Mouse (Mus musculus) G1E-ER4 (cell line): ENCODE data around the gene Pkd1l2. TPM values are rescaled to one million over a fixed set of nuclear protein-coding genes. Genes with fewer than 3 reads are reported as not detected.

Source experiments
- GATA1 ChIP-seq: IDR thresholded peaks from one replicate; pipeline ENCODE4 v1.8.0; 2012; ENCODE audit warnings: low read length, inconsistent platforms
- polyA plus RNA-seq: library from polyadenylated mRNA; stranded (reverse); fragments of >175 nt; gene quantifications from 2 replicates; pipeline ENCODE4 v1.2.3, GENCODE M21; 2012

Gene Pkd1l2
- polyA plus RNA-seq, 1 experiment = not detected

DNA sequence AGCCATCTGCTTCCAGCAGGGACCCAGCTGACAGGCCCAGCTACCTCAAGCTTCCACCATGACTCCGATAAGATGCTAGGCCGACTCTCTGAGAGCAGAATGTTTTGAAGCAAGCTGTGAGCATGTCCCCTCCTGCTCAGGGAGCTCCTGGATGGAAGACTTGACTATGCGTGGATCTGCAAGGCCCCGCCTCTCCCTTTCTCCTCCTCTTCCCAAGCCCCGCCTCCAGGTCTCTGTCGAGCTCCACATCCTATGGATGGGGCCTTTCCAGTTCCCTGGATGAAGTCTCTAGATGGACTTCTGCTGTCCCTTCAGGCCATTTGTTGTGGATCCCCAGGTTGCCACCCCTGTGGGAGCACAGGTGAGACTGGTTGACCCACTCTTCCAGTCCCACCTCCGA is 23.2 kb downstream of the Pkd1l2 start:
- no peak for TF ChIP-seq GATA1

DNA sequence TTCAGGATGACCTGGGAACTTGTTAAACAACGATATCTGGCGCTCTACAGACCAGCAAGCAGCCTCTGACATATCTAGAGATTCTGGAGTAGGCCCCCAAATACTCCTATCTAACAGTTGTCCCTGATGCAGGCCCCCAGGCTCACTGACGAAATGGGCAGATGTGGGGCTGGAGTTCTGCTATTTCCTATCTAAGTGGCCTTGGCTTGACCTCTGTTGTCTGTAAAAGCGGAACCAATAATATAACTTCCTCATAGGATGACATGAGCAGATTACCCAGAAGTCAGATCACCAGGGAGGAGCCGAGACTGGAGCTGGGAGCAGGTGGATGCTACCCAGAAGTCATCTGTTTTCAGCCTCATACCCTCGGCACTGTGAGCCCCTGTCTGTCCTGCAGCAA is 27.2 kb downstream of the Pkd1l2 start:
- no peak for TF ChIP-seq GATA1

DNA sequence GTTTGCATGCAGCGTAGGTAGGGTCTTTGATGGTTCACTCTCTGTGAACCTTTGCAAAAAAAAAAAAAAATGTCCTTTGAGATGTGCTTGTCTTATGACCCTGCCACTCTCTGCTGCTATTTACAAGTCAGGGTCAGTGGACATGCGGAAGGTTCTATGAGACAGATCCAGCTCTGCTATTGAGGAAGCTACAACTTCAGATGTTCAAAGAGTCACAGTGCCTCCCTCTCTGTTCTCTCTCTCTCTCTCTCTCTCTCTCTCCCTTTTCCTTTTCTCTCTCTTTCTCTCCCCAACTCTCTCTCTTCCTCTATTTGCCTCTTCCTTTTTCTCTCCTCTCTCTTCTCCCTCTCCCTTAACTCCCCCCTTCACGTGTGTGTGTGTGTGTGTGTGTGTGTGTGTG is 28.1 kb downstream of the Pkd1l2 start:
- TF ChIP-seq GATA1 = no peak

DNA sequence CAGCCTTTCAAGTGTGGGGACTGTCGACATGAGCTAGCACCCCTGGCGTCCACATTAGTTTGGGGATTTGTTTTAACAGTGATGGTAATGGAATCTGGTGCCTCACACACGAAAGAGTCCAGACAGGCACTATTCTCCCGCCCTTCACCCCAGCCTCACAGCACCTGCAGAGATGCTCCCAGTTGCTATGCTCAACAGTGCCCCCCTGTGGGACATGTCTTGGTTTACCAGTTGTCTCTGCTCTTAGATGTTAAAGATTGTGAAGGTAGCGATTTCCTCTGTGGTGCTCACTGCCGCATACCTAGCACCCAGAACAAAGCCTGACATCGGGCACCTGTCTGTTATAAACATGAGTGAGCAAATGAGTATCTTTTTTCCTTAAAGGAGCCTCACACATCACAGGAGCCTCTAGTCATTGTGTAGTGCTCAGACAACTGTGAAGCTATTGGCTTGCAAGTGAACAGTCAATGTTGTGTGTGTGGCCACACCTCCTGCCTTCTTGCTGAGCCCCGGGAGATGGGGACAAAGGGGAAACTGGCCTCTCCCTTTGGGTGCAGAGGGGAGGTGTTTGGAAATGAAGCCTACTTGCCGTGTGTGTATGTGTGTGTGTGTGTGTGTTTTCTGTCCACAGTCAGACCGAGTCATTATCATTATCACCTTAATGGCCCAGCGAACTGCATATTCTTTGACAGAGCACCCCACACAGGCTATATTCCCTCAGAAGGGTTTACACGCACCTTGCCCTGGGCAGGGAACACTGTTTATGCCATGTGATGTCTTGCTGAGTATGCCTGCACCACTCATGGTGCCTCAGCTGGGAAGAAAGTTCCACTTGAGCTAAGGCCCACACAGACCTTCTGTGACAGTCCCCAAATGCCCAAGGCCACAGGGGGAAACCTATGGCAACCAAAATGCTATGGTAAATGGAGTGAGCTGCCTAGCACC is 28.8 kb downstream of the Pkd1l2 start:
- no peak for TF ChIP-seq GATA1

DNA sequence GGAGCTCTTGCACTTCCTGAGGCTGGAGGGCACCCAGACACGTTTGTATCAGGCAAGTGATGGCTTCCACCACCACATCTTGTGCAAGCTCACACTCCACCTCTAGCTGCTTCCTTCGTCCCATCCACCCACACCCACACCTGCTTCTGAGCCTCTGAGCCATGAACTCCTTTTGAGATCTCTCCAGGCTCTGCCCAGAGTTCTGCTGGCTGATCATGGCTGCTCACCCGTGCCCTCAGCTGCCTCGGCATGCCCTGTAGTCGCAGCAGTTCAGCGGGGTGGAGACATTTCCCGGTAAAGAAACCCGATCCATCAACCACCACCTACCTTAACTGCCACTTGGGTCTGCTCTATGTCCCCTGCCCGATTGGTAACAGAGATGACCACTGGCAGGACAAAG is 30.9 kb downstream of the Pkd1l2 start:
- TF ChIP-seq GATA1 = no peak

DNA sequence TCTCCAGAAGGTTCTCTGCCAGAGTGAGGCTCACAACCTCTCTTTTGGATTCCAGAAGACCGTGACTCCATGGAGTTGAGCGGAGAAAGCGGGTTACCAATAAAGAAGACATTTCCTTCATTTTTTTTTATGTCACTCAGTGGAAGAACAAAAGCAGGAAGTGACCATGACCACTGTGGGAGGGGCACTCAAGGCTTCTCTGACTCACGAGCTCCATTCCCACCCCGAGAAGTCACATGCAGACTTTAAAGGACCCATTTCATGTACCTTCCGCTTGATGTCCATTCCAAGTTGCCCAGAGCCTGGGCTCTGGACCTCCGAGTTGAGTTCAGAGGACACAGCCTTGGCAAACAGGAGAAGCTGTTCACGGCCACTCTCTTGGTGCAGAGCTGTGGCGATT is 31.5 kb downstream of the Pkd1l2 start:
- no peak for TF ChIP-seq GATA1

DNA sequence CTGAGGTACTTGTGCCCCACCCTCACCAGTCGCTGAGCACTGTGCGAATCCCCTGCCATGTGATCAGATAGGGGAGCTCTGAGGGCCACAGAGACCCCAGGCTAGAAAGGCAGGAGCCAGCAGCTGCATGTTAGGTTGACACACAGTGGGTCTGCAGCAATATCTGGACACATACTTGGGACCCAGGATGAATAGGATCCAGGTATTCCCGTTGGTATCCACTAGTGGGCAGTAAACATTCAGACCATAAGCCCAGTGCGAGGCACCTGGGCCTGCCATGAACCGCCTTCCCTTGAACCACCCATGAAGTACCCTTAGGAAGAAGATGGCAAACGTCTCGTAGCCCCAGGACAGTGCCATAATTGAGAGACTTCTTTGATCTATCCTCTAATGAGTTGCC is 32.8 kb downstream of the Pkd1l2 start:
- no peak for TF ChIP-seq GATA1

DNA sequence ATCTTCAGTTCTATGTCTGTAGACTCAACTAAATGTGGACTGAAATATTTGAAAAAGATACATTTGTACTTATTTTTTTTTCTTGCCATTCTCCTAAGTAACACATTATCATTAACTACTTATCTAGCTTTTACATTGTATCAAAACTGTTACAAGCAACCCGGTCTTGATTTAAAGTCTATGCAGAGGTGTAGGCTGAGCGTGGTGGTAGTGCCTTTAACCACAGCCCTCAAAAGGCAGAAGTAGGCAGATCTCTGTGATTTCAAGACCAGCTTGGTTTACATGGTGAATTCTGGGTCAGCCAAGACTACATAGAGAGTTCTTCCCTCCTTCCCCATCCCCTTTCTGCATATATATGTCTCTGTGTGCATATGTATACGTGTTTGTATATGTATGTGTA is 38.7 kb downstream of the Pkd1l2 start:
- TF ChIP-seq GATA1 = no peak

DNA sequence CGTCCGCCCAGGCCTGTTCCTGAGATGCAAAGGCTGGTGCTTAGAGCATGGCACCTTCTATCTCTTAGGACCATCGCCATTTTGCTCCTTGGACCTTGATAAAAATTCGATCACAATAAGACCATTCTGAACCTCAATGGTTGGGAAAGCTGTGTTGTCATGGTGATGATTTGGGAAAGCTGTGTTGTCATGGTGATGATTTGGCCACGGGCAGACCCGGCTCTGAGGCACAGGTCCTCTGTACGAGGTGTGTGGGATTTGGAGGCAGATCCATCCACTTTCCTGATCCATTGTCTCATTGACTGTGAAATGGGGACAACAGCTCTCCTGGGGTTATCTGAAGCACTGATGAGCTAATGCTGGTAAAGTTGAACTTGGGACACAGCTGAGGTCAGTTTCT is 42.4 kb downstream of the Pkd1l2 start:
- no peak for TF ChIP-seq GATA1

DNA sequence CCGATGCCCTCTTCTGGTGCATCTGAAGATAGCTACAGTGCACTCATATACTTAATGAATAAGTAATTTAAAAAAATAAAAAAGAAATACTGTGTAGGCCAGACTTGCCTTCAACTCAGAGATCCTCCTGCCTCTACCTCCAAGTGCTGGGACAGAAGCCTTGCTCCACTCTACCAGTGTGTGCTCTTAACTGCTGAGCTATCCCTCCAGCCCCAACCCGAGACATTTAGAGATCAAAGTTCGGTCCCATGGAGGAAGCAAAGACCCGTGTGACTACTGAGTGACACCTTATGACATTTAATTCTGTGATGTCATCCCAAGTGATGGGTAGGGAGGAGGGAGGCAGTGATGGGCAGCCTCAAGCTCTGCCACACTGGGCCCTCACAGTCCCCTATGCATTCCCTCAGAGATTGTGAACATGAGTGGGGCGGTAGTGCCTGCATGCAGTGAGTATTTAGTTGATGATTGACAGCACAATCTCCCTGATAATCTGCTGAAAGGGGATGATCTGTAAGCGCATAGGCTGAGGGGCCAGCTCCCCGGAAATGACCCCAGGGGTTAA is 44.8 kb downstream of the Pkd1l2 start:
- no peak for TF ChIP-seq GATA1

DNA sequence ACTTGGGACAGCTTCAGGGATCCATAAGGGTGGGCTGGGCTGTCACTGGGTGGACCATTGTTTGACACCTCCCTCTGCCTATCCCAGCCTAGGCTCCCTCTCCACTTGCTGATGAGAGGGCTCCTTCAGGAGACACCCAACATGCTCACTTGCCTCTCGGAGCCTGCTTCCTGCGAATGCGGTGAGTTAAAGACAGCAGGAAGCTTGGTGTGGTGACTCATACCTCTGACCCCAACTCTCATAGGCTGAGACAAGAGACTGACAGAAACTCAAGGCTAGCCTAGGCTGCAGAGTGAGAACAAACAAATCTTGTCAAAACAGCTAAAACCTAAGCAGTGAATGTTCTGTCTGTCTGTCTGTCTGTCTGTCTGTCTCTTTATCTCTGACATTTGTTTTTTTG is 48.9 kb downstream of the Pkd1l2 start:
- no peak for TF ChIP-seq GATA1

DNA sequence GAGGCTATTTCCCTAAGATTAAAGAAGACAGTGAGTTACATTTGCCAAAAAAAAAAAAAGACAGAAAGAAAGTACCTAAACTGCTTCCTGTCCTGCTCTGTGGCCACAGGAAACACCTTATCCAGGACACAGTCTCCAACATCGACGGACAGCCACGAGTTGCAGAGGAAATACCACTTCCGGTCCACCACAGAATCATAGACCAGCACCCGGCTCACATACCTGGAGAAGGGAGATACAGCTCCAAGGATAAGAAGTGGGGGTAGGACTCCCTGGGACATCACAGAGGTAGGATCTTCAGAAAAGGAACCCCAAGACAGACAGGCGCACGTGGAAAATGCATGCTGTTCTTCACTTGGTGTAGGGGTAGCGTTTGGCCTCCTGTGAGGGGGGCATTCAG is 49.6 kb downstream of the Pkd1l2 start:
- no peak for TF ChIP-seq GATA1

DNA sequence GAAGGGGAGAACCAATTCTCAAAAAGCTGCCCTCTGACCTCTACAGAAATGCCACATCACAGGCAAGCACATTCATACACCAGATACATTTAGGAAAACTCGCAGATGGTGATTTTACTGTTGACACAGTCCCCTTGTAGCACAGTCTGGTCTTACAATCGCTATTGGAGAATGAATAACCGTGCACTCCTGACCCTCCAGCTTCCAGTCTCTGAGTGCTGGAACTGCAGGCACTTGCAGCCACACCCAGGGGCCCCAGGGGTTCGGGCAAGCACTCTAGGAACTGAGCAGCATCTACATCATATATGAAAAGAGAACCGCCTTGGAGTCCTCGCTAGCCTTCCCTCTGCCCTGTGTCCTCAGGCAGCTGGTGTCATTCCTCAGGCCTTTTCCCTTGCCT is 50.8 kb downstream of the Pkd1l2 start:
- no peak for TF ChIP-seq GATA1

DNA sequence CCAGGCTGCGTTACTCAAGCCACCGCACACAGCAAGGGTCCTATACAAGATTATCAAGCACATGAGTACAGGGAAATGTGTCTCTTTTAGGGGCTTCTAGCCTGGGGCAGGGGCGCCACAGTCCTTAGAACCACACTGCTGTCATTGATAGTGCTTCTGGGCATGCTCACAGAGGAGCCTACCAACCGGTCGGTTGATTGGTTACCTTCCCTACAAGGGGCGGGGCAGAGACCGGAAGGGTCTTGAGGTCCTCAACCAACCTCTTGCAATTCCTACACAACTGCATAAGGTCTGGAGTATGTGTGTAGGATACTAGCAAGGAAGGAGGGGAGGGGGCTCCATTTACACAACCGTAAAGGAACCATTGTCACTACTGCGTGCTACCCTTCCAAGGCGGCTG is 53.6 kb downstream of the Pkd1l2 start:
- TF ChIP-seq GATA1 = no peak

DNA sequence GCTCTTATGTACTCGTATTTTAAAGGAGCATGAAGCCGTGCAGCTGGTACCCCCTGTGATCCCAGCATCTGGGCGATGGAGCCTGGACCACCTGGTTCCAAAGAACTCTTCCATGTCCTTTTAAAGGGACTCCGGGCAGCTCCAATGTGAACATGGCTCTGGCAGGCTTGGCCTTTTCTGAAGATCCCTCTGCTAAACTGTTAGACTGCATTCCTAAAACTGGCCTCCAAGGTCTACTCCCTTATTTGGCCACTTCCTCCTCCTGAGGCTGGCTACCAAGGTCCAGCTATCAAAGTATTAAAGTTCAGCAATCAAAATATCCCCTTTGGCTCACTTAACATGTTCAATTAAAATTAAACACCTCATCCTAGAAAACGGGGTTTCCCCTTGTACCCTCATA is 54.6 kb downstream of the Pkd1l2 start:
- TF ChIP-seq GATA1 = no peak

DNA sequence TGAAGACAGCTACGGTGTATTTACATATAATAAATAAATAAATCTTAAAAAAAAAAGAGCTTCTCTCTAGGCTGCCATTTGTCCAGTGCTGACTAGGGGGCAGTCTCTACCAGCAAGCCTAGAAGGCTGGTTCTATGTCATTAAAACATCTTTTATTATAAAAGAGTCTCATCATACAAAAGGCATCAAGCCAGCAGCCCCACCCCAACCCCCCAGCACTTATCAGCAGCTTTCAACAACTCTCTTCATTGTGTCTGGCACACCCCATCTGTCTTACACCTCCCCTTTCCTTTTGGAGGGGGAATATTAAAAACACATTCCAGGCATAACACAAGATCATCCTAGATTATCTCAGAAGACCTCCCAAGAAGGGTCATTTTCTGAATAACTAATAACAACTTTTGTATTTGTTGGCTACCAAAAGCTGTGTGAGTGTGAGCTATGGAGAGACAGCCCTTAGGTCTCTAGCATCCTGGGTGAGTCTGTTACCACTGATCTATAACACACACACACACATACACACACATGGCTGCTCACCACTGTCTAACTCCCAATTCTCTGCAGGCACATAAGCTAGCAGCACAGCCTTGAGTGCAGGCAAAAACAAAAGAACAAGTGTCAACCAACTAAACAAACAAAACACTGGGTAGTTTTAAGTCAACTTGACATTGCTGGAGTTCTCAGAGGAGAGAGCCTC is 59.8 kb downstream of the Pkd1l2 start:
- no peak for TF ChIP-seq GATA1
